Mouse (Mus musculus): ENCODE measurements at regions not wholly inside any gene's neighbourhood (a gene's known extent, or its start where the extent isn't known, plus 50 kb on each side); places are given as distances from the start of the nearest gene placed in this dataset.

GRCm38 (mm10) chr10:91361621-91362020 lies 180.5 kb upstream of the Tmpo start:
- Histone ChIP-seq H3K4me1 (replicated peaks) (no peaks in the 10 kb centered on the region), H3K4me3 (replicated peaks) (no peak overlapping the region), H3K9ac (no peak overlapping the region), H3K36me3 (no peaks in the 10 kb centered on the region), H3K27ac (no peak overlapping the region), H3K4me2 (no peak overlapping the region), H3K9me3 (replicated peaks) (no peaks in the 10 kb centered on the region), H3K27me3 (no peaks in the 10 kb centered on the region)
- DNase-seq (no peak), ATAC-seq (ENCODE audit: low read depth) (no peak)
- 58% methylated on average over 2 of the region's 2 CpGs for WGBS (ENCODE audit: insufficient replicate concordance)

- no peaks in the 10 kb centered on the region for H3K9me3 ChIP-seq (replicated peaks)
- no peak for ATAC-seq (ENCODE audit: low read depth)
- DNase-seq = no peak
- no peak overlapping the region for H3K4me3 ChIP-seq (replicated peaks)
- H3K4me2 ChIP-seq = no peak overlapping the region
- no peak overlapping the region for H3K9ac ChIP-seq
- no peaks in the 10 kb centered on the region for H3K27me3 ChIP-seq
- H3K4me1 ChIP-seq (replicated peaks) = no peaks in the 10 kb centered on the region
- H3K36me3 ChIP-seq = no peaks in the 10 kb centered on the region
- WGBS (ENCODE audit: insufficient replicate concordance) = 66% methylated on average over 5 of the region's 5 CpGs
- no peak overlapping the region for H3K27ac ChIP-seq
Measured at GRCm38 (mm10) chr10:91345465-91345864, 164.3 kb upstream of the Tmpo start.

GRCm38 (mm10) chr10:91342083-91342482 lies 161.0 kb upstream of the Tmpo start:
- DNase-seq (no peak), ATAC-seq (ENCODE audit: low read depth) (no peak)
- Histone ChIP-seq H3K36me3 (no peaks in the 10 kb centered on the region), H3K4me3 (replicated peaks) (no peak overlapping the region), H3K27me3 (no peaks in the 10 kb centered on the region), H3K4me1 (replicated peaks) (no peaks in the 10 kb centered on the region), H3K9me3 (replicated peaks) (no peaks in the 10 kb centered on the region), H3K9ac (no peak overlapping the region), H3K27ac (no peak overlapping the region), H3K4me2 (no peak overlapping the region)
- 27% methylated on average over 8 of the region's 8 CpGs for WGBS (ENCODE audit: insufficient replicate concordance)

- Histone ChIP-seq H3K27ac (no peak overlapping the region), H3K4me2 (no peak overlapping the region), H3K4me1 (replicated peaks) (no peaks in the 10 kb centered on the region), H3K9ac (no peak overlapping the region), H3K4me3 (replicated peaks) (no peak overlapping the region), H3K36me3 (no peaks in the 10 kb centered on the region), H3K27me3 (no peaks in the 10 kb centered on the region), H3K9me3 (replicated peaks) (no peaks in the 10 kb centered on the region)
- DNase-seq (no peak), ATAC-seq (ENCODE audit: low read depth) (no peak)
- 77% methylated on average over 3 of the region's 3 CpGs for WGBS (ENCODE audit: insufficient replicate concordance)
Measured at GRCm38 (mm10) chr10:91339361-91339760, 158.2 kb upstream of the Tmpo start.

GRCm38 (mm10) chr10:91326661-91327312 lies 145.7 kb upstream of the Tmpo start:
- H3K36me3 ChIP-seq = no peaks in the 10 kb centered on the region
- H3K4me1 ChIP-seq (replicated peaks) = no peaks in the 10 kb centered on the region
- no peak overlapping the region for H3K4me3 ChIP-seq (replicated peaks)
- H3K27ac ChIP-seq = no peak overlapping the region
- DNase-seq (no peak), ATAC-seq (ENCODE audit: low read depth) (no peak)
- H3K4me2 ChIP-seq = no peak overlapping the region
- H3K27me3 ChIP-seq = no peaks in the 10 kb centered on the region
- H3K9ac ChIP-seq = no peak overlapping the region
- H3K9me3 ChIP-seq (replicated peaks) = 0 out of 2 replicates have a peak, but pooled peaks cover 3% of the 10 kb centered on the region
- 54% methylated on average over 12 of the region's 12 CpGs for WGBS (ENCODE audit: insufficient replicate concordance)

GRCm38 (mm10) chr10:91326144-91326655 lies 145.1 kb upstream of the Tmpo start:
- WGBS (ENCODE audit: insufficient replicate concordance) = 65% methylated on average over 8 of the region's 8 CpGs
- Histone ChIP-seq H3K4me2 (no peak overlapping the region), H3K9me3 (replicated peaks) (0 out of 2 replicates have a peak, but pooled peaks cover 3% of the 10 kb centered on the region), H3K36me3 (no peaks in the 10 kb centered on the region), H3K9ac (no peak overlapping the region), H3K4me1 (replicated peaks) (no peaks in the 10 kb centered on the region), H3K27me3 (no peaks in the 10 kb centered on the region), H3K27ac (no peak overlapping the region), H3K4me3 (replicated peaks) (no peak overlapping the region)
- no peak for ATAC-seq (ENCODE audit: low read depth)
- DNase-seq = no peak

- H3K9me3 ChIP-seq (replicated peaks) = no peaks in the 10 kb centered on the region
- ATAC-seq (ENCODE audit: low read depth) (no peak), DNase-seq (no peak)
- H3K4me2 ChIP-seq = no peak overlapping the region
- H3K36me3 ChIP-seq = no peaks in the 10 kb centered on the region
- no peaks in the 10 kb centered on the region for H3K27me3 ChIP-seq
- no peak overlapping the region for H3K9ac ChIP-seq
- no peak overlapping the region for H3K4me3 ChIP-seq (replicated peaks)
- WGBS (ENCODE audit: insufficient replicate concordance) = 67% methylated on average over 4 of the region's 4 CpGs
- no peaks in the 10 kb centered on the region for H3K4me1 ChIP-seq (replicated peaks)
- no peak overlapping the region for H3K27ac ChIP-seq
Measured at GRCm38 (mm10) chr10:91321226-91321625, 140.1 kb upstream of the Tmpo start.

GRCm38 (mm10) chr10:91319442-91320112 lies 138.5 kb upstream of the Tmpo start:
- H3K9me3 ChIP-seq (replicated peaks) = no peaks in the 10 kb centered on the region
- no peaks in the 10 kb centered on the region for H3K36me3 ChIP-seq
- no peaks in the 10 kb centered on the region for H3K4me1 ChIP-seq (replicated peaks)
- no peak overlapping the region for H3K9ac ChIP-seq
- H3K27me3 ChIP-seq = no peaks in the 10 kb centered on the region
- no peak for ATAC-seq (ENCODE audit: low read depth)
- no peak overlapping the region for H3K4me2 ChIP-seq
- WGBS (ENCODE audit: insufficient replicate concordance) = 61% methylated on average over 10 of the region's 10 CpGs
- DNase-seq = no peak
- H3K27ac ChIP-seq = no peak overlapping the region
- H3K4me3 ChIP-seq (replicated peaks) = no peak overlapping the region

- no peaks in the 10 kb centered on the region for H3K9me3 ChIP-seq (replicated peaks)
- no peaks in the 10 kb centered on the region for H3K27me3 ChIP-seq
- no peak overlapping the region for H3K27ac ChIP-seq
- H3K4me2 ChIP-seq = no peak overlapping the region
- ATAC-seq (ENCODE audit: low read depth) (no peak), DNase-seq (no peak)
- no peaks in the 10 kb centered on the region for H3K4me1 ChIP-seq (replicated peaks)
- no peak overlapping the region for H3K4me3 ChIP-seq (replicated peaks)
- 73% methylated on average over 1 of the region's 1 CpGs for WGBS (ENCODE audit: insufficient replicate concordance)
- H3K36me3 ChIP-seq = no peaks in the 10 kb centered on the region
- no peak overlapping the region for H3K9ac ChIP-seq
Measured at GRCm38 (mm10) chr10:91314441-91314840, 133.3 kb upstream of the Tmpo start.

- no peak for DNase-seq
- ATAC-seq (ENCODE audit: low read depth) = no peak
Measured at GRCm38 (mm10) chr10:91313316-91313715, 132.2 kb upstream of the Tmpo start.

GRCm38 (mm10) chr10:91312913-91313312 lies 131.8 kb upstream of the Tmpo start:
- H3K36me3 ChIP-seq = no peaks in the 10 kb centered on the region
- WGBS (ENCODE audit: insufficient replicate concordance) = 52% methylated on average over 5 of the region's 5 CpGs
- H3K4me3 ChIP-seq (replicated peaks) = no peak overlapping the region
- no peaks in the 10 kb centered on the region for H3K4me1 ChIP-seq (replicated peaks)
- no peak overlapping the region for H3K9ac ChIP-seq
- ATAC-seq (ENCODE audit: low read depth) (no peak), DNase-seq (no peak)
- no peak overlapping the region for H3K27ac ChIP-seq
- H3K27me3 ChIP-seq = no peaks in the 10 kb centered on the region
- H3K9me3 ChIP-seq (replicated peaks) = no peaks in the 10 kb centered on the region
- no peak overlapping the region for H3K4me2 ChIP-seq

More at GRCm38 (mm10) chr10:91313316-91313715, 132.2 kb upstream of the Tmpo start:
- Histone ChIP-seq H3K4me1 (replicated peaks) (no peaks in the 10 kb centered on the region), H3K27me3 (no peaks in the 10 kb centered on the region), H3K27ac (no peak overlapping the region), H3K9ac (no peak overlapping the region), H3K4me3 (replicated peaks) (no peak overlapping the region), H3K36me3 (no peaks in the 10 kb centered on the region), H3K9me3 (replicated peaks) (no peaks in the 10 kb centered on the region), H3K4me2 (no peak overlapping the region)
- WGBS (ENCODE audit: insufficient replicate concordance) = 47% methylated on average over 3 of the region's 3 CpGs

GRCm38 (mm10) chr10:91300067-91300466 lies 119.0 kb upstream of the Tmpo start:
- Histone ChIP-seq H3K4me1 (replicated peaks) (no peaks in the 10 kb centered on the region), H3K36me3 (no peaks in the 10 kb centered on the region), H3K27ac (no peak overlapping the region), H3K4me3 (replicated peaks) (no peak overlapping the region), H3K27me3 (no peaks in the 10 kb centered on the region), H3K9ac (no peak overlapping the region), H3K4me2 (no peak overlapping the region), H3K9me3 (replicated peaks) (no peaks in the 10 kb centered on the region)
- ATAC-seq (ENCODE audit: low read depth) = no peak
- no peak for DNase-seq
- 12% methylated on average over 7 of the region's 7 CpGs for WGBS (ENCODE audit: insufficient replicate concordance)

Measured in liver, embryonic 13.5 days (tissue).